Mouse (Mus musculus) layer of hippocampus, adult 9-10 months (tissue): ENCODE measurements around the gene Rprd1b.
"Not testable (repeated sequence)": the region's sequence is repeated elsewhere in the genome, so short reads cannot be mapped to it uniquely, and the experiment has no call there.

ENCODE experiments used
- DNase-seq: peaks from one replicate; pipeline ENCODE4 v3.0.0; 2022; ENCODE audit warnings: low spot score

Rprd1b gene

GRCm38 (mm10) chr2:158043504-158043903 lies 15.2 kb downstream of the Rprd1b start:
- DNase-seq, result no peak

GRCm38 (mm10) chr2:158046186-158046585 lies 17.9 kb downstream of the Rprd1b start:
- DNase-seq, result no peak

- peak; percentile 25 for DNase-seq
Measured at GRCm38 (mm10) chr2:158047903-158048302, 19.6 kb downstream of the Rprd1b start.

- no peak for DNase-seq
Measured at GRCm38 (mm10) chr2:158048718-158049117, 20.4 kb downstream of the Rprd1b start.

GRCm38 (mm10) chr2:158050116-158050515 lies 21.8 kb downstream of the Rprd1b start:
- DNase-seq, result no peak

GRCm38 (mm10) chr2:158054596-158054995 lies 26.3 kb downstream of the Rprd1b start:
- no peak for DNase-seq

GRCm38 (mm10) chr2:158055383-158055782 lies 27.1 kb downstream of the Rprd1b start:
- not testable (repeated sequence) for DNase-seq

- DNase-seq, result no peak
Measured at GRCm38 (mm10) chr2:158057030-158057429, 28.7 kb downstream of the Rprd1b start.

GRCm38 (mm10) chr2:158058534-158058933 lies 30.2 kb downstream of the Rprd1b start:
- DNase-seq, result peak; percentile 38

- no peak for DNase-seq
Measured at GRCm38 (mm10) chr2:158059666-158060105, 31.4 kb downstream of the Rprd1b start.

- no peak for DNase-seq
Measured at GRCm38 (mm10) chr2:158063036-158063435, 34.7 kb downstream of the Rprd1b start.

- DNase-seq, result peak; percentile 18
Measured at GRCm38 (mm10) chr2:158064571-158065048, 36.3 kb downstream of the Rprd1b start.

GRCm38 (mm10) chr2:158065064-158065463 lies 36.8 kb downstream of the Rprd1b start:
- DNase-seq, result no peak

- no peak for DNase-seq
Measured at GRCm38 (mm10) chr2:158066456-158066855, 38.2 kb downstream of the Rprd1b start.

GRCm38 (mm10) chr2:158067260-158067824 lies 39.0 kb downstream of the Rprd1b start:
- no peak for DNase-seq

GRCm38 (mm10) chr2:158068444-158068971 lies 40.2 kb downstream of the Rprd1b start:
- DNase-seq, result no peak

GRCm38 (mm10) chr2:158070885-158071632 lies 42.8 kb downstream of the Rprd1b start:
- no peak for DNase-seq

- DNase-seq, result no peak
Measured at GRCm38 (mm10) chr2:158071633-158071995, 43.3 kb downstream of the Rprd1b start.

- DNase-seq, result no peak
Measured at GRCm38 (mm10) chr2:158074835-158075234, 46.5 kb downstream of the Rprd1b start.

GRCm38 (mm10) chr2:158076690-158077089 lies 48.4 kb downstream of the Rprd1b start:
- no peak for DNase-seq

GRCm38 (mm10) chr2:158077981-158078380 lies 49.7 kb downstream of the Rprd1b start:
- no peak for DNase-seq

- DNase-seq, result no peak
Measured at GRCm38 (mm10) chr2:158078971-158079370, 50.7 kb downstream of the Rprd1b start.

- no peak for DNase-seq
Measured at GRCm38 (mm10) chr2:158079843-158080395, 51.6 kb downstream of the Rprd1b start.
